Mouse (Mus musculus) cerebellum, adult (tissue): Measurements from ENCODE around the gene Nxph4.

Source experiments
- ATAC-seq: cut with Nextera tagmentation; 2 replicates; pipeline ENCODE4 v1.9.2; 2017; ENCODE audit warnings: mild to moderate bottlenecking, moderate library complexity, mixed read lengths; ENCODE audit not compliant: insufficient number of reproducible peaks, low FRiP score, low TSS enrichment

Gene Nxph4

DNA sequence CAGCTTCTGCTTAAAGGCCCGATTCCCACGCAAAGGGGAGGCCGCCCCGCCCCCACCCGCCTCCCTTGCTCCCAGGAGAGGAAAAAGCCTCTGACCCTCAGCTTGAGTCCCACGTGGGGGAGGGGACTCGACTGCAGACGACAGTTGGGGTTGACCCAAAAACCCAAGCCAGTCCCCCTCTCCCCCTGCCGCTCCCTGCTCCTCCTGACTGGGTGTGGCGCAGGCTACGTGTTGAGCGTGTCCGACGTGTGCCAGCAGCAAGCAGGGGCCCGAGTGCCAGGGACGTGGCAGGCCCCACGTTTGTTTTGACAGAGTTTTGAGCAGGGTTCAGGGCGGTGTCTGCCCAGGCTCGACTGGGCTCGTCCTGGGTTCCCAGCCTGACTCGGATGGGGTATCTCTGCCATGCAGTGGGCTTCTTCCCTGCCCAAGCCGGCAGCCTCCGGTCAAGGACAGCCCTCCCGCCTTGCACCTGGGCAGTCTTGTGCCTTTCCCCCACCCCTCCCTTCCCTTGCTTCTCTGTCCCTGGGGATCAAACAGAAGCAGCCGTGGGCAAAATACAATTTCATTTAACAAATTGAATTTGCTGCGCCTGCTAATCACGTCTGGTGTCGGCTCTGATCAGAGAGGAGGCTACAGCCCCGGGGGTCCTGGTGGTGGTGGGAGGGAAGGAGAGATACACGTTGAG lies 17.6 kb downstream of the Nxph4 start:
- ATAC-seq = no peak

- ATAC-seq = no peak
Measured at GRCm38 (mm10) chr10:127515983-127516459, 18.3 kb downstream of the Nxph4 start.

DNA sequence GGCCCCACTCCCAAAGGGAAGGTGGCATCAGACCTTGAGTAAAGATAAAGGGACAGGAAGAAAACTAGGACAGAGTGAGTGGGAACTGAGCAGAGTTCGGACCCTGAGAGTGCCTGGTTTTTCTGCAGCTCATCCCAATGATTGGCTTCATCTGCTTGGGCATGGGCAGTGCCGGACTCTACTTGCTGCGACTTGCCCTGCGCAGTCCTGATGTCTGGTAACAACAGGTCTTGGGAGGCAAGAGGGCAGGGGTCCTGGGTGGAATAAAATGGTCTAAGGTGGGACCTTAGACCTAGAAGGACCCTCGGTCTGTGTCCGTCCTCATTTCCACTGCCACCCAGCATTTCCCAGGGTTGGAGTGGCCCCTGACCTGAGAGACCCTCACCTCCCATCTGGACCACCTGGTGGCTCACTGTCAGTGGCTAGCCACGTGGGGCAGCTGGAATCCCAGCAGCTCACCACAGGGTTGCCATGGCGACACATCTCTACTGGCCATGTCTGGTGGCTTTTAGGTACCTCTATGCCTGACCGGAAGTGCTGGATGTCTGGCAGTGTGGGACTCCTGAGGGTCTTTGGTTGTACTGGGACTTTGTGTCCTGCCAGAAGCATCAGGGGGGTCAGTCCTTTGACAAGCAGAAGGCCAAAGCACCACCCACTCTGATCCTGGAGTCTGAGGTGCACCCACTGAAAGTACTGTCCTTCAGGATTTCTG lies 18.9 kb downstream of the Nxph4 start:
- ATAC-seq = no peak

- no peak for ATAC-seq
Measured at GRCm38 (mm10) chr10:127514764-127515163, 19.6 kb downstream of the Nxph4 start, which contains the start of gene Ndufa4l2. Gene Ndufa4l2, plus strand, starts transcription at chr10:127514967.

GRCm38 (mm10) chr10:127514111-127514698 lies 20.2 kb downstream of the Nxph4 start:
- no peak for ATAC-seq

GRCm38 (mm10) chr10:127513501-127514091 lies 20.8 kb downstream of the Nxph4 start:
- no peak for ATAC-seq

DNA sequence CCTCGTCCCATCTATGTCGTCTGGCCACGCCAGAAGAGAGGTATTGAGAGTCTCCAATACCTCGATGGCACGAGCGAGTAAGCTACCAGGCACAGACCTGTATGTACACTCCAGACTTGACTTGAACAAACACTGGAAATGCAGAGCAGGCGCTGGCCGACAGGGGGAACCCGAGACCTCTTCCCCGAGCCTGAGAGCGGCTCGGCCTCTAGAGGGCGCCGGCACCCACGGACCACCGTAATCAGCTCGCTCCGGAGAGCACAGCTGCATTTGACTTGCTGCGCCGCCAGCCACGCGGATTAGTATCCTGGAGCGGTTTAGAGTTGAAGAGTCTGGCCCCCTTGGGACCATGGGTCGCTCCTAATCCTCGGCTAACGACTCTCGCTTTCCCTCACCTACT lies 21.5 kb downstream of the Nxph4 start:
- ATAC-seq = no peak

- 0 out of 2 replicates have a peak, but pooled peaks have one; percentile 17 for ATAC-seq
Measured at GRCm38 (mm10) chr10:127512307-127512666, 22.1 kb downstream of the Nxph4 start.

DNA sequence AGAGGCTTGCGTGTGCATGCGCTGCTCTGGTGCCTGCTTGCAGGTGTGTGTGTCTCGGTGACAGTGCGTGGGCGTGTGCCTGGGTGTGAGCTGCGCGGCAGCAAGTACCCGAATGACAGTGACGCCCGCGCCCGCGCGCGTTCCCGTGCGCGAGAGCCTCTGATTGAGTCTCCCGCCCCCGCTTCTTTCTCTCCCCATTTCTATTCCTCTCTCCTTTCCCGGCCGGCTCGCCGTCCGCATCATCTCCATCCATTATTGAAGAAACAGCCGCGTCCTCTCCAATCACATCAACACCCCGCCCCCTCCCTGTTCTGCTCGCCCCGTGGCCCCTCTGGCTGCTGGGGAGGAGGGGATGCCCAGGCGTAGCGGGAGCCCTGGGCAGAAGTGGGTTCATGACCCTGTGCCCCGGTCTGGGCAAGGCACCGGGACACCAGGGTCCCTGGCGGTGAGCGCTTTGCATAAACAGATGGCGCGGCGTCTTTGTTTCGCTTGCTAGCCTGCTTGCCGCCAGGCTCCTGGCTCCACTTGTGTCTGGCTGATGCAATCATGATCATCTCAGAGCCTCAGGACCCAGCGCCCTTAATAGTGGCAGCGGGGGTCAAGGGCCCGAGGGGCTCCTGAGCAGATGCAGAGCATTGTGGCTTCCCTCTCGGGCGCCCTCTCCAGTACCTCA lies 22.6 kb downstream of the Nxph4 start:
- peak; percentile 5; the same call in 1 of the 2 replicates for ATAC-seq

- ATAC-seq = no peak
Measured at GRCm38 (mm10) chr10:127510895-127511617, 23.3 kb downstream of the Nxph4 start.

DNA sequence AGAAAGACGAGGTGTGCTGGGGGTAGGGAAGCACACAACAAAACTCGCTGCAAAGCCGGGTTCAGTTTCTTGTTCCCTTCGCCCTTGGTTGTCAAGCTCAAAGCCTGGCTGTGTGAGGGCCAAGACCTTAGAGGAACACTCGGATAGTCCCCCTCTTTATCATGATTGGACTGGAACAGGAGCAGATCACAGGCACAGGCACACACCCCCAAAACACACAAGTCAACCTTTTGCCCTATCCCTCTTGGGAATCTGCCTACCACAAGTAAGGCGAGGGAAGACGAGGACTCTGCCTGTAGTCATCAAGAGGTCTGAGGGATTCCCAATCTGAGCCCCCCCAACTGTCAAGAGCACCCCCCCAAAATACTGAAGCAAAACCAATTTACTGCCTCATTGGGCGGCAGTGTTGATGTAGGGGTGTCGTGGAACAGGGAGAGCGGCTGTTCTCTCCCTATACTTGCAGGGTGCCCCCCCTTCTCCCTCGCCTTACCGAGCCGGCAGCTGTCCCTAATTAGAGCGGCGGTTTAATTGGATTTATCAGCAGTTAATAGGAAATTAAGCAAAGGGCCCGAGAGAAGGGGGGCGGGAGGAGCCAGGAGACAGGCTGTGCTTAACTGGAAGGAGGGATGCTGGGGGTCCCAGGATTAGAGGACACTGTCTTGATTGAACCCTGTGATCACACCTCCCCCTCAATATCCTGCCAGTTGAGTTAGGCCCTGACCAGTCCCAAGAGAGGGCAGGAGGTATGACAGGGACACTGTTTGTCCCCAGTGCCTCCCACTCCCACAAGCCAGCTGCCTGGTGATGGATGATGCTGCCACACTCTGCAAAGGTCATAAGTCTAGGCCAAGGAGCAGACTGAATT lies 24.3 kb downstream of the Nxph4 start:
- peak; percentile 7; the same call in 1 of the 2 replicates for ATAC-seq

DNA sequence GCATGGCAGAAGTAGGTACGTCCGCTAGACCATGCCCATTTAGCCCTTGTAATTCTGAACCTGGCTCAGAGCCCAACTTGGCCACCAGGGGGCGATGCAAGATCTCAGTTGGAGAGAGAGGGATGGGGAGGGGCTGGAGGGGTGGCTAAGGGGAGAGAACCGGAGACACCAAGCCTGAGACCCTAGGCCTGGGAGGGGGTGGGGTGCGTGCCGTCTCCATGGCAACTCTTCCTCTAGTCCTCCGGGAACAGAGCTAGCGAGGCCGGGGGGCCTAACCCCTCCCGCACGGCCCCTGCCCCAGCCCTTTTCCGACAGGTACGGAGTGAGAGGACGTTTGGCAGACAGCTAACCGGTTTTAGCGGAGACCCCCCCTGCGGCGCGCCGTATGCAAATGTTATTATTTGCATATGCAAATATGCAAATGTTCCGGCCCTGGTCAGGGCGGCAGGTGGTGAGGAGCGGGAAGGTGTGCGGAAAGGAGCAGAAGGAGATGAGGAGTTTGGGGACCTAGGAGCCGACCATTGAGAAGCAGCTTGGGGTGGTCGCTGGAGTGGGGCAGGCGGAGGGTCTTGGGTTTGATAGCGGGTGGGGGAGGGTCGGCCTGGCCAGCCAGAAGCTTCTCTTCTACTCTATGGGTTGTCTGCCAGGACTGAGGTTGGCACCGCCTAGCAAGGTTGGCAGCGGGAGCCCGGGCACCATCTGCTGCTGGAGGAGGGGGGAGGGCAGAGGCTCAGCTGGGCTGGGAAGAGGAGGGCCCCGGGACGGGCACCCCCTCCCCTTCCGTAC lies 25.1 kb downstream of the Nxph4 start:
- peak; percentile 12; the same call in 1 of the 2 replicates for ATAC-seq

DNA sequence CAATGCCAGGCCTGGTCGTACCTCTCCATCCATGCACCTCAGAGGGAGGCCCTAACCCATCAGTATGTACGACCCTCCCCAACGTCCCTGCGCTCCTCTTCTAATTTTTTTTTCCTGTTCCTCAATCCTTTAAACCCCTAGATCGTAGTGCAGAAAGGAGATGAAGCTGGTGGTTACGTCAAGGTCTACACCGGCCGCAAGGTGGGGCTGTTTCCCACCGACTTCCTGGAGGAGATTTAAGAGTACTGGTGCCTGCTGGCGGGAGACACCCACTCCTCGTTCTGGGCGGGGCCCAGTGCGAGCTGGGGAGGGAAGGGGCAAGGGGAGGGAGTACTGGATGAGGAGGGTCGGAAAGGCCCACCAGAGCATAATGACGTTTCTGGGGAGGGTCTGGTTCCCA lies 26.1 kb downstream of the Nxph4 start:
- ATAC-seq = no peak

- ATAC-seq = no peak
Measured at GRCm38 (mm10) chr10:127500894-127501893, 33.2 kb downstream of the Nxph4 start, which contains the start of gene Stac3. Gene Stac3, plus strand, starts transcription at chr10:127501686.

GRCm38 (mm10) chr10:127500042-127500441 lies 34.3 kb downstream of the Nxph4 start:
- no peak for ATAC-seq

DNA sequence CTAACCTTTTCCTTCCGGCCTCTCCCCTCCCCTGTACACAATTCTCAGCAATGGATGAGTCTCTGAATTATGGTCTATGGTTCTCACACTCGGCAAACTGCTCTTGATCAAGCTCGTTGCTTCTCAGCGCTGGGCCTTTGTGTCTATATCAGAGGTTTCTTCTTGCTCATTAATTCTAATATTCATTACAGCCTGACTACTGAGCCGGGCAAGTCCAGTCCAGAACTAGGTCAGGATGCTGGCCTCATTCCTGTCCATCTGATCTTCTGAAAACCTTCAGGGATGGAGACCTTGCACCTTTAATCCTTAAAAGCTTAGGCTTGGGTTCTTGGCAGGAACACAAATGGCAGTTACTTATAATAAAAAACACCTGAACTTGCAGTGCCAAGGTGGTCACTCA lies 34.8 kb downstream of the Nxph4 start:
- ATAC-seq = no peak

GRCm38 (mm10) chr10:127496156-127496555 lies 38.2 kb downstream of the Nxph4 start:
- no peak for ATAC-seq
